Mouse (Mus musculus) B cell, adult 2 months (primary cell): ENCODE measurements around the gene Rab11fip3.
"Not testable (repeated sequence)": the region's sequence is repeated elsewhere in the genome, so short reads cannot be mapped to it uniquely, and the experiment has no call there.

Experiments used
- DNase-seq, 2 experiments: peaks; one replicate each; pipeline ENCODE4 v3.0.0; 2022

Rab11fip3 gene

GRCm38 (mm10) chr17:26068831-26069739, at the start of gene Rab11fip3:
Gene Rab11fip3 (minus strand): TSS chr17:26069555.
- DNase-seq: peak; percentile 81 to 84

GRCm38 (mm10) chr17:26116503-26117258, 47.3 kb upstream of the Rab11fip3 start:
- DNase-seq: no peak

- DNase-seq: no peak
Observed at GRCm38 (mm10) chr17:26115956-26116487, 46.7 kb upstream of the Rab11fip3 start.

GRCm38 (mm10) chr17:26115205-26115898, 46.0 kb upstream of the Rab11fip3 start:
- DNase-seq: no peak

GRCm38 (mm10) chr17:26114461-26114860, 45.1 kb upstream of the Rab11fip3 start:
- not testable (repeated sequence) for DNase-seq

GRCm38 (mm10) chr17:26114061-26114460, 44.7 kb upstream of the Rab11fip3 start:
- DNase-seq: no peak

GRCm38 (mm10) chr17:26113181-26113948, 44.0 kb upstream of the Rab11fip3 start, which contains the start of gene Tmem8:
Gene Tmem8 (plus strand): TSS chr17:26113299.
- DNase-seq: peak; percentile 87 to 90

GRCm38 (mm10) chr17:26112751-26113150, 43.4 kb upstream of the Rab11fip3 start:
- no peak for DNase-seq

GRCm38 (mm10) chr17:26111722-26112121, 42.4 kb upstream of the Rab11fip3 start:
- no peak for DNase-seq

GRCm38 (mm10) chr17:26111024-26111423, 41.7 kb upstream of the Rab11fip3 start:
- no peak for DNase-seq

- DNase-seq: no peak
Observed at GRCm38 (mm10) chr17:26110156-26110555, 40.8 kb upstream of the Rab11fip3 start.

- DNase-seq: no peak
Observed at GRCm38 (mm10) chr17:26105619-26106018, 36.3 kb upstream of the Rab11fip3 start.

GRCm38 (mm10) chr17:26101478-26101877, 32.1 kb upstream of the Rab11fip3 start:
- no peak for DNase-seq

- DNase-seq: no peak
Observed at GRCm38 (mm10) chr17:26100166-26100565, 30.8 kb upstream of the Rab11fip3 start.

- DNase-seq: peak; percentile 48 to 51
Observed at GRCm38 (mm10) chr17:26099316-26099715, 30.0 kb upstream of the Rab11fip3 start.

GRCm38 (mm10) chr17:26098461-26098860, 29.1 kb upstream of the Rab11fip3 start:
- DNase-seq: no peak

GRCm38 (mm10) chr17:26095121-26095740, 25.9 kb upstream of the Rab11fip3 start, which contains the start of gene Nme4:
Gene Nme4 (minus strand): TSS chr17:26095602.
- DNase-seq: peak; percentile 62 to 64

GRCm38 (mm10) chr17:26094531-26095110, 25.3 kb upstream of the Rab11fip3 start:
- DNase-seq: no peak

- DNase-seq: peak; percentile 85 to 86
Observed at GRCm38 (mm10) chr17:26089905-26090632, 20.7 kb upstream of the Rab11fip3 start, which contains the start of gene Decr2. Gene Decr2 (minus strand): TSS chr17:26090337.

- no peak for DNase-seq
Observed at GRCm38 (mm10) chr17:26087059-26087564, 17.8 kb upstream of the Rab11fip3 start.
